Mouse (Mus musculus) CH12.LX (cell line): ENCODE results near the gene Olfr221. TPM values are rescaled to one million over a fixed set of nuclear protein-coding genes. Genes with fewer than 3 reads are reported as not detected.
"Not testable (repeated sequence)": the region's sequence is repeated elsewhere in the genome, so short reads cannot be mapped to it uniquely, and the experiment has no call there.

Experiments
- DNase-seq: peaks from one replicate; pipeline ENCODE4 v3.0.0-alpha.2; 2013; ENCODE audit errors: extremely low read depth
- H3K27ac ChIP-seq: 2 replicates; pipeline ENCODE4 v1.5.1; 2012; ENCODE audit warnings: low read depth, mild to moderate bottlenecking, control low read depth, moderate library complexity; ENCODE audit not compliant: insufficient read depth
- H3K27me3 ChIP-seq: replicated peaks from 2 replicates; pipeline ENCODE3; 2012; ENCODE audit warnings: inconsistent platforms
- H3K36me3 ChIP-seq, 2 experiments: replicated peaks in 1 of 2; 2 replicates each; pipeline versions ENCODE3 to v1.6.1; 2012; ENCODE audit warnings: inconsistent platforms in 1 of 2, low read length in 1 of 2, mild to moderate bottlenecking in 1 of 2, mixed read lengths in 1 of 2, moderate library complexity in 1 of 2; ENCODE audit not compliant: control insufficient read depth in 1 of 2, insufficient read depth in 1 of 2
- H3K4me1 ChIP-seq, 2 experiments: 2 replicates each; pipeline ENCODE4 v1.6.1; 2012; ENCODE audit warnings: inconsistent platforms in 1 of 2, moderate library complexity in 1 of 2; ENCODE audit not compliant: insufficient read depth in 2 of 2, control insufficient read depth in 1 of 2
- H3K4me2 ChIP-seq: 2 replicates; pipeline ENCODE4 v1.6.1; 2012; ENCODE audit warnings: low read depth, mild to moderate bottlenecking, control low read depth; ENCODE audit not compliant: poor library complexity, insufficient read depth, severe bottlenecking
- H3K4me3 ChIP-seq, 3 experiments: fragments of 150-350 bp in 1 of 3; sonication (generic) in 1 of 3; replicated peaks in 1 of 3; 2 replicates each; pipeline versions ENCODE3 to v1.5.1; 2011 to 2012; ENCODE audit warnings: low read depth in 2 of 3, low read length in 2 of 3, mild to moderate bottlenecking in 2 of 3, moderate library complexity in 2 of 3, control low read depth in 1 of 3, improper control_type of control experiment in 1 of 3, inconsistent platforms in 1 of 3, mixed read lengths in 1 of 3; ENCODE audit not compliant: poor library complexity in 1 of 3
- H3K79me2 ChIP-seq: replicated peaks from 2 replicates; pipeline ENCODE4 v1.6.1; 2012; ENCODE audit warnings: mild to moderate bottlenecking, moderate library complexity; ENCODE audit not compliant: control insufficient read depth, poor library complexity, insufficient read depth, severe bottlenecking; ENCODE audit errors: extremely low read depth
- H3K9ac ChIP-seq: 2 replicates; pipeline ENCODE4 v1.6.1; 2012; ENCODE audit warnings: low read depth, mild to moderate bottlenecking, control low read depth, moderate library complexity; ENCODE audit not compliant: insufficient read depth
- H3K9me3 ChIP-seq: replicated peaks from 2 replicates; pipeline ENCODE3; 2012; ENCODE audit warnings: low read length, inconsistent platforms, mixed read lengths
- ETS1 ChIP-seq: conservative IDR thresholded peaks from 2 replicates; pipeline ENCODE4 v1.6.1; 2012; ENCODE audit warnings: low read depth, mild to moderate bottlenecking, inconsistent platforms, low read length, improper control_type of control experiment, moderate library complexity
- JUND ChIP-seq: conservative IDR thresholded peaks from 2 replicates; pipeline ENCODE4 v1.6.1; 2011; ENCODE audit warnings: low read depth, low read length, improper control_type of control experiment
- MAZ ChIP-seq: IDR thresholded peaks from 2 replicates; pipeline ENCODE4 v1.6.1; 2012; ENCODE audit warnings: low read depth, mild to moderate bottlenecking, inconsistent platforms, low read length, improper control_type of control experiment, moderate library complexity
- POLR2A ChIP-seq: IDR thresholded peaks from 2 replicates; pipeline ENCODE4 v1.6.1; 2011; ENCODE audit warnings: low read depth, mild to moderate bottlenecking, improper control_type of control experiment, low read length
- RAD21 ChIP-seq: IDR thresholded peaks from 2 replicates; pipeline ENCODE4 v1.6.1; 2011; ENCODE audit warnings: low read depth, mild to moderate bottlenecking, low read length, improper control_type of control experiment, moderate library complexity
- SMC3 ChIP-seq: IDR thresholded peaks from 2 replicates; pipeline ENCODE4 v1.6.1; 2011; ENCODE audit warnings: low read depth, low read length, improper control_type of control experiment
- TBP ChIP-seq: conservative IDR thresholded peaks from 2 replicates; pipeline ENCODE4 v1.6.1; 2011; ENCODE audit warnings: low read depth, low read length, improper control_type of control experiment
- USF1 ChIP-seq: IDR thresholded peaks from 2 replicates; pipeline ENCODE4 v1.6.1; 2014; ENCODE audit warnings: low read depth, mild to moderate bottlenecking, inconsistent platforms, low read length, improper control_type of control experiment
- ZMIZ1 ChIP-seq: IDR thresholded peaks from 2 replicates; pipeline ENCODE4 v1.6.1; 2012; ENCODE audit warnings: low read depth, mild to moderate bottlenecking, inconsistent platforms, low read length, improper control_type of control experiment
- ZNF384 ChIP-seq: IDR thresholded peaks from 2 replicates; pipeline ENCODE4 v1.6.1; 2012; ENCODE audit warnings: low read depth, low read length, improper control_type of control experiment, inconsistent platforms
- dilution Hi-C: fragments of 300-500 bp; cut with MboI; formaldehyde crosslinking; loops from 2 replicates; pipeline ENCODE4 v1.14.3; 2020; ENCODE audit warnings: low sequenced_read_pairs; ENCODE audit not compliant: extremely low pct_unique_long_range_greater_than_20kb, extremely low pct_ligation_motif_present
- in situ Hi-C: fragments of 300-500 bp; cut with MboI; formaldehyde crosslinking; loops from 3 replicates; pipeline ENCODE4 v1.14.3; 2019; ENCODE audit warnings: low sequenced_read_pairs, low pct_ligation_motif_present, low pct_unique_long_range_greater_than_20kb, mixed read lengths
- polyA plus RNA-seq: library from polyadenylated mRNA; unstranded; fragments of >175 nt; gene quantifications from 2 replicates; pipeline ENCODE4 v1.2.1, GENCODE M21; 2012; ENCODE audit warnings: low read depth; ENCODE audit not compliant: insufficient read length
- total RNA-seq, 2 experiments: library from RNA; depleted of rRNA; stranded (reverse); fragments of 300-350 nt in 1 of 2; fragments of >200 nt in 1 of 2; gene quantifications; 2 replicates each; pipeline ENCODE4 v1.2.3; 2012 to 2014

The Olfr221 gene
- not detected in 2 replicates for total RNA-seq (2012; rRNA removed)
- total RNA-seq (2014; rRNA removed) = not detected in 2 replicates
- not detected in 2 replicates for polyA plus RNA-seq

DNA sequence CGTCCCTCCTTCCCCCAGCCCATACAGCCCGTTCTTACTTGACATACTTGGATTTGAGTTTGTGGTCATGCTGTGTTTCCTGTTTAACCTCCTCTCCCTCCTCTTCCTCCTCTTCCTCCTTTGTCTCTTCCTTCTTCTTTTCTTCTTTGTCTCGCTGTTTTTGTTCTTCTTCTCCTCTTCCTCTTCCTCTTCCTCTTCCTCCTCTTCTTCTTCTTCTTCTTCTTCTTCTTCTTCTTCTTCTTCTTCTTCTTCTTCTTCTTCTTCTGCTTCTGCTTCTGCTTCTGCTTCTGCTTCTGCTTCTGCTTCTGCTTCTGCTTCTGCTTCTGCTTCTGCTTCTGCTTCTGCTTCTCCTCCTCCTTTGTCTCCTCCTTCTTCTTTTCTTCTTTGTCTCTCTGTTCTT is at the start of gene Olfr221:
Gene Olfr221 (minus strand): TSS at position 101 of the 400 bp plus-strand sequence.
- H3K4me3 ChIP-seq, H3K9ac ChIP-seq, H3K4me2 ChIP-seq, dilution Hi-C loops, H3K36me3 ChIP-seq, H3K27me3 ChIP-seq, H3K9me3 ChIP-seq, in situ Hi-C loops, H3K4me1 ChIP-seq, H3K27ac ChIP-seq, H3K79me2 ChIP-seq, DNase-seq: not testable (repeated sequence)

GRCm38 (mm10) chr14:52083083-52083482 is 40.8 kb upstream of the Olfr221 start:
- peaks cover 0 to 17% of the 10 kb centered on the region in 2 experiments; a peak in 1 of 4 replicates for H3K4me1 ChIP-seq
- H3K27me3 ChIP-seq = no peaks in the 10 kb centered on the region
- no peak overlapping the region for H3K27ac ChIP-seq
- TF ChIP-seq RAD21 = no peak
- TF ChIP-seq ZNF384 = peak; percentile 55
- no peak for TF ChIP-seq MAZ
- no peak for TF ChIP-seq ETS1
- no peaks in the 10 kb centered on the region for H3K9me3 ChIP-seq
- no peak overlapping the region for H3K4me3 ChIP-seq
- H3K9ac ChIP-seq = no peak overlapping the region
- peaks cover 63% of the 10 kb centered on the region for H3K79me2 ChIP-seq
- in situ Hi-C loops = no loop called here
- no peak for DNase-seq
- peaks cover 44 to 85% of the 10 kb centered on the region in 2 experiments for H3K36me3 ChIP-seq
- H3K4me2 ChIP-seq = no peak overlapping the region
- dilution Hi-C loops = no loop called here

DNA sequence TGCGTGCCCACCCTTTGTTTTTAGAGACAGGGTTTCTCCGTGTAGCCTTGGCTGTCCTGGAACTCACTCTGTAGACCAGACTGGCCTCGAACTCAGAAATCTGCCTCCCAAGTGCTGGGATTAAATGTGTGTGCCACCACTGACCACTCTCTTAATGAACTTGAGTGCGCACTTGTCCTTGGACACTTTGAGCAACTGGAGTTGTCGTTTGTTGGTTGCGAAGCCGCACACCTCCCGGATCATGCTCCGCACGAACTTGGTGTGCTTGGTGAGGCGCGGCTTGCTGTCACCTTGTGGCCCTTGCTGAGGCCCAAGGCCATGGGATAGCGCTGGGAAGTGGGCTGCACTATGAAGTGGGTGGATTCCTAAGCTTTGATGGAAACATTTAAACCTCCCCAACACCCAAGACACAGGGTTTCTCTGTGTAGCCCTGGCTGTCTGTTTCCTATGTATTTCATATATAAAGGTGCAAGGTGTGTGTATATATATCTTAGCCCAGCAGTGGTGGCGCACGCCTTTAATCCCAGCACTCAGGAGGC is 29.4 kb upstream of the Olfr221 start:
- no peak for DNase-seq
- H3K9ac ChIP-seq = no peak overlapping the region
- H3K27me3 ChIP-seq = no peaks in the 10 kb centered on the region
- TF ChIP-seq USF1 = no peak
- TF ChIP-seq JUND = no peak
- TF ChIP-seq TBP = no peak
- 0 out of 2 replicates have a peak, but pooled peaks have one; percentile 52 for TF ChIP-seq ZMIZ1
- TF ChIP-seq POLR2A = peak; percentile 3; the same call in 1 of the 2 replicates
- no peak for TF ChIP-seq SMC3
- dilution Hi-C loops = no loop called here
- no peak overlapping the region for H3K27ac ChIP-seq
- in situ Hi-C loops = no loop called here
- H3K79me2 ChIP-seq = no peaks in the 10 kb centered on the region; the same call in 1 of the 2 replicates
- H3K4me1 ChIP-seq = no peaks in the 10 kb centered on the region
- no peak overlapping the region for H3K4me2 ChIP-seq
- no peak overlapping the region for H3K4me3 ChIP-seq
- no peaks in the 10 kb centered on the region for H3K9me3 ChIP-seq
- peaks cover 31 to 58% of the 10 kb centered on the region in 2 experiments for H3K36me3 ChIP-seq
